Mouse (Mus musculus): ENCODE results near the gene Xpc. TPM values are rescaled to one million over a fixed set of nuclear protein-coding genes. Genes with fewer than 3 reads are reported as not detected.

Xpc gene
- polyA plus RNA-seq, 1 experiment: 6.9 TPM

DNA sequence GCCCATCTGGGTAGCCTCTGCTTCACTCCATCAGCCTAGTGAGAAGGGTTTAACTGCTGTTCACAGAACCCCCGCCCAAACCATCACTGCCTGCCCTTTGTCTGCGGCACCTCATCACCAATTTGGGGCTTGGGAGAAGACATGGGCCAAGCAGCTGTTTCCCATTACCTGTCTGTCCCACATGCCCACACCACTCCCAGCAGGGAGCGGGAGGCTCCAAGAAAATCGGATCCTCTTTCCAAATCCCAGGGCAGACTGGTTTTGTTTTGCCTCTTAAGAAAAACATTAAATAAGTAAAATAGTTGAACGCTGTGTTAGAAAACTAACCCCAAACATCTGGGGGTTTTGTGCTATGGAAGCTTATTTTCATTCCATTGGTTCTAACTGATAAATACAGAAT, 33.9 kb upstream of the Xpc start:
- Histone ChIP-seq H3K27ac (ENCODE audit: insufficient read depth, low read length) (no peak overlapping the region), H3K4me1 (ENCODE audit: control insufficient read depth, insufficient read depth, insufficient read length) (no peaks in the 10 kb centered on the region), H3K4me3 (ENCODE audit: extremely low read depth, insufficient read depth, insufficient read length) (no peak overlapping the region), H3K27me3 (ENCODE audit: control insufficient read depth, insufficient read depth, low read length) (no peaks in the 10 kb centered on the region), H3K36me3 (ENCODE audit: control insufficient read depth, insufficient read depth, low read length) (no peaks in the 10 kb centered on the region)
- WGBS: 88% methylated on average over 5 of the region's 5 CpGs
- TF ChIP-seq POLR2A (IDR thresholded peaks at IDR 0.05; ENCODE audit: low read depth, low read length) (no peak), CTCF (IDR thresholded peaks at IDR 0.05; ENCODE audit: extremely low read depth, insufficient read depth, insufficient read length, insufficient replicate concordance) (no peak)
- DNase-seq (ENCODE audit: low read depth in 1 of 2, low spot score in 2 of 2): no peak

DNA sequence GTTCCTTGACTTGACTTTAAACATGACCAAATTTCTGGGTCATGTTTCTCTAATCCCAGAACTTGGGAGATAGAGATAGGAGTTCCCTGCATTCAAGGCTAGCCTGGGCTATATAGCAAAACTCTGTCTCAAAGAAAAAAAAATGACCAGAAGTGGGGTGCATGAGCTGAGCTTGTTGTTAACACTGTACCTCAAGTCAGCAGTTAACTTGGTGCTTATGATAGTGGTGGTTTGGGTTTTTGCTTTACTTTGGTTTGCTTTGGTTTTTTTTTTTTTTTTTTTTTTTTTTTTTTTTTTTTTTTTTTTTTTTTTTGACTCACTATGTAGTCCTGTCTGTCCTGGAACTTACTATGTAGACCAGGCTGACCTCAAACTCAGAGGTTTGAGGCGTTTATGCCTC, 31.6 kb upstream of the Xpc start:
- DNase-seq (ENCODE audit: low read depth in 1 of 2, low spot score in 2 of 2): no peak
- H3K27ac ChIP-seq (ENCODE audit: insufficient read depth, low read length): no peak overlapping the region
- no peaks in the 10 kb centered on the region for H3K27me3 ChIP-seq (ENCODE audit: control insufficient read depth, insufficient read depth, low read length)
- no peaks in the 10 kb centered on the region for H3K36me3 ChIP-seq (ENCODE audit: control insufficient read depth, insufficient read depth, low read length)
- 67% methylated on average over 1 of the region's 1 CpGs for WGBS
- TF ChIP-seq CTCF (IDR thresholded peaks at IDR 0.05; ENCODE audit: extremely low read depth, insufficient read depth, insufficient read length, insufficient replicate concordance): no peak
- TF ChIP-seq POLR2A (IDR thresholded peaks at IDR 0.05; ENCODE audit: low read depth, low read length): no peak
- no peak overlapping the region for H3K4me3 ChIP-seq (ENCODE audit: extremely low read depth, insufficient read depth, insufficient read length)
- no peaks in the 10 kb centered on the region for H3K4me1 ChIP-seq (ENCODE audit: control insufficient read depth, insufficient read depth, insufficient read length)

DNA sequence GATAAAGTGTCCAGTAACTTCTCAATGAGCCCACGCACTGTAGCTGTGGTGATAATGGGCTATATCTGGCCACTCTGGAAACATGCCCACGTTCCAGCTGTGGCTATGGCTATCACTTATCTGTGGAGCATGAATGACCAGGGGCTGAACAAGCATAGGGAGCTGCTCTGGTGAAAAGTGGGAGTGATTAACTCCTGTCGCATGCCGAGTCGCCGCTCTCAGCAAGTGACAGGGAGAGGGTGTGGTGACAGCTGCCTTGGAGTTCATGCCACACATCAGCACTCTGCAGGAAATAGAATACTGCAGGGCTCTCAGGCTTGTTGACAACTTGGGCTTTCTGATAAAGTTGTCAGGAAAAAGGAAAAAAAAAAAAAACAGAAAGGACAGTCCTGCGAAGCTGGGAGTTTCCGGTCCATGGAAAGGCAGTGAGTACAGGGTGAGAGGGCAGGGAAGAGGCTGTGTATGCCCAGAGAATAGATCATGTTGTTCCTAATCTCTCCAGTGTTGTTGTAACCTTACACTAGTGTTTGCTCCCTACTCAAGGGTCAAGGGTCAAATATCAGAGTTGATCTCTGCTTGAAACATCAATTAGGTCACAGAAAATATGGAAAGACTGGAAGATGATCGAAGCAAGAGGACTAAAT, 30.7 kb upstream of the Xpc start:
- WGBS: 57% methylated on average over 9 of the region's 9 CpGs
- no peak overlapping the region for H3K27ac ChIP-seq (ENCODE audit: insufficient read depth, low read length)
- no peaks in the 10 kb centered on the region for H3K4me1 ChIP-seq (ENCODE audit: control insufficient read depth, insufficient read depth, insufficient read length)
- DNase-seq (ENCODE audit: low read depth in 1 of 2, low spot score in 2 of 2): no peak
- TF ChIP-seq CTCF (IDR thresholded peaks at IDR 0.05; ENCODE audit: extremely low read depth, insufficient read depth, insufficient read length, insufficient replicate concordance) (no peak), POLR2A (IDR thresholded peaks at IDR 0.05; ENCODE audit: low read depth, low read length) (no peak)
- no peak overlapping the region for H3K4me3 ChIP-seq (ENCODE audit: extremely low read depth, insufficient read depth, insufficient read length)
- H3K27me3 ChIP-seq (ENCODE audit: control insufficient read depth, insufficient read depth, low read length): no peaks in the 10 kb centered on the region
- H3K36me3 ChIP-seq (ENCODE audit: control insufficient read depth, insufficient read depth, low read length): no peaks in the 10 kb centered on the region

GRCm38 (mm10) chr6:91543056-91543455, 27.4 kb upstream of the Xpc start:
- TF ChIP-seq CTCF (IDR thresholded peaks at IDR 0.05; ENCODE audit: extremely low read depth, insufficient read depth, insufficient read length, insufficient replicate concordance): no peak
- no peak for TF ChIP-seq POLR2A (IDR thresholded peaks at IDR 0.05; ENCODE audit: low read depth, low read length)
- no peak for DNase-seq (ENCODE audit: low read depth in 1 of 2, low spot score in 2 of 2)
- Histone ChIP-seq H3K36me3 (ENCODE audit: control insufficient read depth, insufficient read depth, low read length) (no peaks in the 10 kb centered on the region), H3K4me3 (ENCODE audit: extremely low read depth, insufficient read depth, insufficient read length) (no peak overlapping the region), H3K27ac (ENCODE audit: insufficient read depth, low read length) (no peak overlapping the region), H3K27me3 (ENCODE audit: control insufficient read depth, insufficient read depth, low read length) (no peaks in the 10 kb centered on the region), H3K4me1 (ENCODE audit: control insufficient read depth, insufficient read depth, insufficient read length) (no peaks in the 10 kb centered on the region)
- WGBS: 96% methylated on average over 5 of the region's 5 CpGs

- DNase-seq (ENCODE audit: low read depth in 1 of 2, low spot score in 2 of 2): no peak
- TF ChIP-seq POLR2A (IDR thresholded peaks at IDR 0.05; ENCODE audit: low read depth, low read length) (no peak), CTCF (IDR thresholded peaks at IDR 0.05; ENCODE audit: extremely low read depth, insufficient read depth, insufficient read length, insufficient replicate concordance) (no peak)
- Histone ChIP-seq H3K4me3 (ENCODE audit: extremely low read depth, insufficient read depth, insufficient read length) (no peak overlapping the region), H3K4me1 (ENCODE audit: control insufficient read depth, insufficient read depth, insufficient read length) (no peaks in the 10 kb centered on the region), H3K27me3 (ENCODE audit: control insufficient read depth, insufficient read depth, low read length) (no peaks in the 10 kb centered on the region), H3K36me3 (ENCODE audit: control insufficient read depth, insufficient read depth, low read length) (no peaks in the 10 kb centered on the region), H3K27ac (ENCODE audit: insufficient read depth, low read length) (no peak overlapping the region)
- 62% methylated on average over 3 of the region's 3 CpGs for WGBS
Measured at GRCm38 (mm10) chr6:91541276-91541675, 25.6 kb upstream of the Xpc start.

DNA sequence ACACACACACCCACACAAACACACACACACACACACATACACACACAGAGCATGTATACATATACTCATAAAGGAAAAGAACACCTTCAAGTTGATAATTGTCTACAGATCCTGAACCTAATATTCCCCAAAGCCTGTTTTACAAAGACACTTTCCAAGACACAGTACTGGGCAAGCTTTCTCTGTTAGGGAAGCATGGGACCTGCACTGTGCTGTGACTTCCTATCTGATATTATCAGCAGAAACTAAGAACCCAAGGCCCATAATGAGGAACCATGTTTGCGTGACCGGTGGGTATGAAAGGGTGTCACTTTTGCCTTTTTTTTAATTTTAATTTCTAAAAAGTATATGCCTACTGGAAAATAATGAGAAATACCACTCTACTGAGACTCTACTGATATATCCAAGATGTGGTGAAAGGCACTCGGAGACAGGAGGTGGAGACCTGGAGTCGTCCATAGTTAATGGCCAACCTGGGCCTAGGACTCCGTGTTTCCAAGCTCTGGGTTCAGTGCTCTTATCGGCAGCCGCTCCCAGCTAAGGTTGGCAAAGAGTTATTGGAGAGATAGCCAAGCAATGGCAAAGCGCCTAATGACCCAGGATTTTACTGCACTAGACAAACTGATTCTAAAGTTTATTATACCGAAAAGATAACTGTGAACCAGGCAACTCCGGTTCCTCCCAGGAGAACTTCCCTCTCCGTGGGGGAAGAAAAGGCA, 20.5 kb upstream of the Xpc start:
- DNase-seq (ENCODE audit: low read depth in 1 of 2, low spot score in 2 of 2): no peak
- H3K4me1 ChIP-seq (ENCODE audit: control insufficient read depth, insufficient read depth, insufficient read length): no peaks in the 10 kb centered on the region
- H3K36me3 ChIP-seq (ENCODE audit: control insufficient read depth, insufficient read depth, low read length): no peaks in the 10 kb centered on the region
- TF ChIP-seq CTCF (IDR thresholded peaks at IDR 0.05; ENCODE audit: extremely low read depth, insufficient read depth, insufficient read length, insufficient replicate concordance): no peak
- TF ChIP-seq POLR2A (IDR thresholded peaks at IDR 0.05; ENCODE audit: low read depth, low read length): no peak
- no peaks in the 10 kb centered on the region for H3K27me3 ChIP-seq (ENCODE audit: control insufficient read depth, insufficient read depth, low read length)
- H3K4me3 ChIP-seq (ENCODE audit: extremely low read depth, insufficient read depth, insufficient read length): no peak overlapping the region
- 83% methylated on average over 11 of the region's 11 CpGs for WGBS
- H3K27ac ChIP-seq (ENCODE audit: insufficient read depth, low read length): no peak overlapping the region

- H3K4me1 ChIP-seq (ENCODE audit: control insufficient read depth, insufficient read depth, insufficient read length): no peaks in the 10 kb centered on the region
- DNase-seq (ENCODE audit: low read depth in 1 of 2, low spot score in 2 of 2): no peak
- no peak for TF ChIP-seq POLR2A (IDR thresholded peaks at IDR 0.05; ENCODE audit: low read depth, low read length)
- no peak for TF ChIP-seq CTCF (IDR thresholded peaks at IDR 0.05; ENCODE audit: extremely low read depth, insufficient read depth, insufficient read length, insufficient replicate concordance)
Measured at GRCm38 (mm10) chr6:91535231-91535630, 19.5 kb upstream of the Xpc start.

More at GRCm38 (mm10) chr6:91535231-91535630, 19.5 kb upstream of the Xpc start:
- WGBS: 80% methylated on average over 3 of the region's 3 CpGs
- H3K36me3 ChIP-seq (ENCODE audit: control insufficient read depth, insufficient read depth, low read length): no peaks in the 10 kb centered on the region
- H3K27ac ChIP-seq (ENCODE audit: insufficient read depth, low read length): no peak overlapping the region
- H3K4me3 ChIP-seq (ENCODE audit: extremely low read depth, insufficient read depth, insufficient read length): no peak overlapping the region
- H3K27me3 ChIP-seq (ENCODE audit: control insufficient read depth, insufficient read depth, low read length): no peaks in the 10 kb centered on the region

All from spleen, adult 2 months (tissue).